Mouse (Mus musculus) bone marrow, adult 2 months (tissue): ENCODE results near the gene Slc44a5.

Experiments used
- CTCF ChIP-seq: fragments of 200-500 bp; IDR thresholded peaks from 2 replicates; pipeline ENCODE4 v1.5.1; 2011; ENCODE audit warnings: low read length, control low read depth; ENCODE audit not compliant: control insufficient read depth, insufficient read depth
- POLR2A ChIP-seq: fragments of 200-500 bp; IDR thresholded peaks from 2 replicates; pipeline ENCODE4 v1.6.1; 2011; ENCODE audit warnings: low read depth, mild to moderate bottlenecking, control low read depth, low read length, borderline replicate concordance; ENCODE audit not compliant: control insufficient read depth

GRCm38 (mm10) chr3:154201796-154202195, 228.6 kb downstream of the Slc44a5 start:
- TF ChIP-seq POLR2A = no peak
- TF ChIP-seq CTCF = no peak
